Comparison of ENCODE assay signal across 35 mouse cellular contexts in the genomic region with DNA sequence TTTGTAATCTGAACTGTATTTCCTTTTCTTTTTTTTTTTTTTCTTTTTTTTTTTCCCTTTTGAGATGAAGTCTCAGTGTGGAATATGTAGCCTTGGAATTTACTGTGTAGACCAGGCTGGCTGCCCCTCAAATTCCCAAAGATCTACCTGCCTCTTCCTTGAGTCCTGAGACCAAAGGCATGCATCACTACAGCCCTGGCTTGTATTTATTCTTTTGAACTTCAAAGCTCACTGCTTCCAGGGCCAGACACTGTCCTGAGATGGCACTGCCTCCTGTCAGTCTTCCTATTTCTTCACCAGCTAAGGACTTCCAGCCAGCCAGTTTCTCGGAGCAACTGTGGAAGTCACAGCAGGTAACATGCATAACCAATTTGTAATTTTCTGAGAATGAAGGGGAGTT. TPM values are rescaled to one million over a fixed set of nuclear protein-coding genes. Genes with fewer than 3 reads are reported as not detected.
DNase-seq lines count a peak whose midpoint lies in the region; ATAC-seq and TF ChIP-seq lines count a peak whose summit lies in the region.
"Had no signal": no experiment of that assay in that cellular context is flagged by ENCODE, and none has a peak within 500 bp of the region (broad histone marks: within the 10 kb centered on the region; RNA-seq: fewer than 3 reads in every experiment).

A gene (plus strand): TSS at position 301 of the 400 bp plus-strand sequence.

- H3K27me3 ChIP-seq in kidney, adult 2 months (replicated peaks; ENCODE audit: control insufficient read depth, insufficient read depth, low read length), result no peaks in the 10 kb centered on the region
- H3K27me3 ChIP-seq in hindbrain, embryonic 12.5 days, result no peaks in the 10 kb centered on the region
- H3K27me3 ChIP-seq: forebrain, embryonic 13.5 days; hindbrain, embryonic 13.5 days; liver, embryonic 12.5 days had no signal

- no peaks in the 10 kb centered on the region for H3K9me3 ChIP-seq in hindbrain, embryonic 12.5 days (replicated peaks)
- H3K9me3 ChIP-seq: forebrain, embryonic 13.5 days; hindbrain, embryonic 13.5 days; liver, embryonic 12.5 days had no signal

- no peak within 1 kb of the TSS for H3K4me3 ChIP-seq in kidney, adult 2 months (ENCODE audit: insufficient read depth, low read depth, low read length)
- no peak within 1 kb of the TSS for H3K4me3 ChIP-seq in hindbrain, embryonic 12.5 days
- H3K4me3 ChIP-seq: forebrain, embryonic 13.5 days; hindbrain, embryonic 13.5 days; liver, embryonic 12.5 days had no signal

- no peak for DNase-seq in kidney, adult 2 months
- no peak for DNase-seq in kidney, postnatal 10 days
- no peak for DNase-seq in layer of hippocampus, adult 18-20 months (ENCODE audit: low spot score in 2 of 2)
- DNase-seq in layer of hippocampus, adult 11-12 months (ENCODE audit: low spot score), result no peak
- DNase-seq in adrenal gland, postnatal 36 days, result no peak
- no peak for DNase-seq in layer of hippocampus, postnatal 25 days (ENCODE audit: extremely low spot score in 1 of 2, low spot score in 1 of 2)
- DNase-seq in gastrocnemius, adult 8-10 months (ENCODE audit: low spot score in 2 of 2), result no peak
- DNase-seq: cerebellum, adult 11 months; cerebellum, adult 9-10 months; cerebellum, postnatal 36 days; gastrocnemius, postnatal 25 days; heart, adult 18-20 months; heart, postnatal 36 days; left cerebral cortex, postnatal 4 days; liver, postnatal 0 days; lung, postnatal 36 days; right cerebral cortex, postnatal 4 days; thymus, postnatal 4 days had no signal

- H3K4me1 ChIP-seq in kidney, adult 2 months (ENCODE audit: control insufficient read depth, insufficient read depth, low read length), result no peaks in the 10 kb centered on the region
- H3K4me1 ChIP-seq in hindbrain, embryonic 12.5 days, result no peaks in the 10 kb centered on the region
- H3K4me1 ChIP-seq: liver, embryonic 12.5 days had no signal

- H3K36me3 ChIP-seq in kidney, adult 2 months (ENCODE audit: control insufficient read depth, insufficient read depth, low read length), result no peaks in the 10 kb centered on the region
- H3K36me3 ChIP-seq in hindbrain, embryonic 12.5 days, result no peaks in the 10 kb centered on the region
- H3K36me3 ChIP-seq: hindbrain, embryonic 13.5 days; liver, embryonic 12.5 days had no signal

- no peak within 1 kb of the TSS for H3K27ac ChIP-seq in kidney, adult 2 months (ENCODE audit: insufficient read depth, low read depth, low read length)
- H3K27ac ChIP-seq in hindbrain, embryonic 12.5 days, result no peak within 1 kb of the TSS; the same call in 1 of the 2 replicates
- H3K27ac ChIP-seq: forebrain, embryonic 13.5 days; hindbrain, embryonic 13.5 days; liver, embryonic 12.5 days had no signal

- no peak for TF ChIP-seq CTCF in kidney, adult 2 months (conservative IDR thresholded peaks at IDR 0.05; ENCODE audit: insufficient read depth, insufficient read length, low read depth, low read length)

- no peak within 1 kb of the TSS for H3K4me2 ChIP-seq in hindbrain, embryonic 12.5 days (replicated peaks)
- H3K4me2 ChIP-seq: forebrain, embryonic 13.5 days; heart, embryonic 11.5 days; liver, embryonic 12.5 days; midbrain, embryonic 11.5 days had no signal

- WGBS in kidney, adult 2 months, result 59% methylated on average over 1 of the region's 1 CpGs
- 58% methylated on average over 1 of the region's 1 CpGs for WGBS in hindbrain, embryonic 12.5 days

- TF ChIP-seq POLR2A in kidney, adult 2 months (IDR thresholded peaks at IDR 0.05; ENCODE audit: low read depth, low read length), result no peak

- H3K9ac ChIP-seq in hindbrain, embryonic 12.5 days, result no peak within 1 kb of the TSS
- H3K9ac ChIP-seq: forebrain, embryonic 13.5 days; hindbrain, embryonic 13.5 days; liver, embryonic 12.5 days; liver, postnatal 0 days had no signal

- no peak for ATAC-seq in hindbrain, embryonic 12.5 days (ENCODE audit: low FRiP score)
- ATAC-seq: CD4-positive, CD25-positive, alpha-beta regulatory T cell, adult 4 months; forebrain, embryonic 13.5 days; intestine, postnatal 0 days; liver, embryonic 12.5 days; liver, postnatal 0 days; midbrain, embryonic 16.5 days had no signal

RNA-seq across cellular contexts. Expression of the gene that starts here (rescaled TPM):
- polyA plus RNA-seq in kidney, adult 2 months (2012; rRNA removed), result 32.8 and 35.6 TPM in 2 replicates
- total RNA-seq in layer of hippocampus, adult 18-20 months (2021), result 10 to 100 TPM; 67.1 to 79.6 TPM
- 10 to 100 TPM; 13.1 to 21.8 TPM for total RNA-seq in adrenal gland, postnatal 36 days (2021)
- 10 to 100 TPM; 65.0 to 68.7 TPM for total RNA-seq in layer of hippocampus, postnatal 25 days (2021)
- not detected in 2 replicates for polyA plus RNA-seq in hindbrain, embryonic 12.5 days (2016; fragmentation: Nextera tagmentation; extraction: Ambion mirVana)
- total RNA-seq in gastrocnemius, adult 8-10 months (2022), result not detected
- total RNA-seq: gastrocnemius, postnatal 25 days; heart, adult 18-20 months; heart, postnatal 36 days; left cerebral cortex, postnatal 4 days; megakaryocyte, adult 5-6 weeks; neutrophil, adult 5-6 weeks had no signal
- polyA plus RNA-seq: CD4-positive, CD25-positive, alpha-beta regulatory T cell, adult 4 months; embryonic facial prominence, embryonic 11.5 days; forebrain, embryonic 13.5 days; heart, embryonic 16.5 days; hindbrain, embryonic 13.5 days; large intestine, adult 2 months; liver, embryonic 12.5 days; liver, postnatal 0 days; lung, embryonic 16.5 days; midbrain, embryonic 11.5 days; neural tube, embryonic 11.5 days; spleen, adult 2 months had no signal

Comparison
In these comparisons a context has a peak if more than half of its experiments do, and no peak if none do; other contexts are left out.
1. RNA of the gene that starts here (total RNA-seq): 67.1 to 79.6 TPM in layer of hippocampus, adult 18-20 months, 65.0 to 68.7 TPM in layer of hippocampus, postnatal 25 days and 13.1 to 21.8 TPM in adrenal gland, postnatal 36 days; not detected in gastrocnemius, adult 8-10 months; every median in the first group is over 10 times any median in the second.
2. RNA of the gene that starts here (polyA plus RNA-seq): 32.8 to 35.6 TPM in kidney, adult 2 months; not detected in hindbrain, embryonic 12.5 days; every median in the first group is over 10 times any median in the second.